Mouse (Mus musculus) hindbrain, embryonic 12.5 days (tissue): ENCODE results near the gene Sorbs1. TPM values are rescaled to one million over a fixed set of nuclear protein-coding genes. Genes with fewer than 3 reads are reported as not detected.

Experiments used
- ATAC-seq: fragments of 200-750 bp; cut with Nextera tagmentation; 2 replicates; pipeline ENCODE4 v1.8.0; 2017; ENCODE audit warnings: moderate TSS enrichment; ENCODE audit not compliant: low FRiP score
- H3K27ac ChIP-seq: fragments of 300-500 bp; sonication (generic); 2 replicates; pipeline ENCODE4 v1.5.1; 2016; ENCODE audit warnings: mild to moderate bottlenecking
- H3K27me3 ChIP-seq: fragments of 300-500 bp; sonication (generic); 2 replicates; pipeline ENCODE4 v1.6.1; 2016; ENCODE audit warnings: mild to moderate bottlenecking
- H3K36me3 ChIP-seq: fragments of 300-500 bp; sonication (generic); 2 replicates; pipeline ENCODE4 v1.6.1; 2016; ENCODE audit warnings: mild to moderate bottlenecking
- H3K4me1 ChIP-seq: fragments of 300-500 bp; sonication (generic); 2 replicates; pipeline ENCODE4 v1.6.1; 2016
- H3K4me2 ChIP-seq: fragments of 300-500 bp; sonication (generic); replicated peaks from 2 replicates; pipeline ENCODE4 v1.6.1; 2016; ENCODE audit warnings: mild to moderate bottlenecking
- H3K4me3 ChIP-seq: fragments of 300-500 bp; sonication (generic); 2 replicates; pipeline ENCODE4 v1.5.1; 2016; ENCODE audit warnings: mild to moderate bottlenecking
- H3K9ac ChIP-seq: fragments of 300-500 bp; sonication (generic); 2 replicates; pipeline ENCODE4 v1.6.1; 2016; ENCODE audit warnings: mild to moderate bottlenecking, moderate library complexity
- H3K9me3 ChIP-seq: fragments of 300-500 bp; sonication (generic); replicated peaks from 2 replicates; pipeline ENCODE4 v1.6.1; 2016; ENCODE audit warnings: mild to moderate bottlenecking
- whole genome bisulfite sequencing: fragments of 180-500 bp; shearing (Covaris S2); methylation state at CpG from one replicate; pipeline ENCODE4 v1.1.7; 2016; 5-methylcytosine and 5-hydroxymethylcytosine counted together
- polyA plus RNA-seq: library from polyadenylated mRNA; unstranded; fragments of >200 nt; fragmentation: Nextera tagmentation; extraction: Ambion mirVana; gene quantifications from 2 replicates; pipeline ENCODE4 v1.2.1, GENCODE M21; 2016

Sorbs1 gene
- polyA plus RNA-seq, 1 experiment from 2014 or later, result 106 TPM

DNA sequence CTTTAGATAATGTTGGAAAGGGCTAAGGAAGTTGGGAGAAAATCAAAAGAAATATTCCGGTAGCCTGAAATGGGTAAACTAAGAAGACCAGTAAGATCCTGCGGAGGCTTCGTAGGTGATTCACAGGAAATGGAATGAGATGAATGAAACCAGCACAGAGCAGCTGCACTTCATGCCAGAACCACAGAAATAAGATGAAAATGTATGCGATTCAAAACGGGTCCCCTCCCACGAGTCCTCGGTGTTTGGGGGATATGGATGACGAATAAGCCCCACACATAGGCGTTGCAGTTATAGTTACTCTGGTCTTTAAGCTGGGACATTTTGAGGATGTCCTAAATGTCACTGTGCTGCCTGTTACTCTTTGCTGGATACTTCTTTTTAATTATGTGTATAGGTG lies 67.1 kb downstream of the Sorbs1 start:
- Histone ChIP-seq H3K4me3 (no peak overlapping the region), H3K9ac (no peak overlapping the region), H3K36me3 (peaks cover 3% of the 10 kb centered on the region), H3K4me2 (no peak overlapping the region), H3K27me3 (no peaks in the 10 kb centered on the region), H3K27ac (no peak overlapping the region), H3K9me3 (no peaks in the 10 kb centered on the region), H3K4me1 (no peaks in the 10 kb centered on the region)
- ATAC-seq, result no peak
- WGBS, result 97% methylated on average over 9 of the region's 9 CpGs

DNA sequence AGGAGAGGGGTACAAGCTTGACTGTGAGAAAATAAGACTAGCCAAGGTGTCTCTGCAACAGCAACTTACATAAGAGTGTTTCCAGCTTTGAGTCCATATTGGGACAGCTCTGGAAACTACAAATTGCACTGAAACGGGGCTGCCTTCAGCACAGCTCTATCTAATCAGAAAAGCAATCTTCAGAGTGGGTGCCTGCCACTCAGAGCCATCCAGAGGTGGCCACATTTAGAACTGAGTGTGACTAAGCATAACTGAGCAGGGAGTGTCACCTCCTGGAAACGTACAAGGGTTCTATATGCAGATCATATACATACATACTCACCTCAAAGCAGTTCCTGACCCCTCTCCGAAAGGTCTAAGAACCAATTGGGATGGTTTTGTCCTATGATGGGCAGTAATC lies 71.2 kb downstream of the Sorbs1 start:
- Histone ChIP-seq H3K27ac (no peak overlapping the region), H3K9ac (no peak overlapping the region), H3K4me3 (no peak overlapping the region), H3K4me1 (peaks cover 5% of the 10 kb centered on the region), H3K36me3 (no peaks in the 10 kb centered on the region; the same call in 1 of the 2 replicates), H3K9me3 (no peaks in the 10 kb centered on the region), H3K27me3 (no peaks in the 10 kb centered on the region), H3K4me2 (no peak overlapping the region)
- ATAC-seq, result no peak
- WGBS, result 88% methylated on average over 3 of the region's 3 CpGs

DNA sequence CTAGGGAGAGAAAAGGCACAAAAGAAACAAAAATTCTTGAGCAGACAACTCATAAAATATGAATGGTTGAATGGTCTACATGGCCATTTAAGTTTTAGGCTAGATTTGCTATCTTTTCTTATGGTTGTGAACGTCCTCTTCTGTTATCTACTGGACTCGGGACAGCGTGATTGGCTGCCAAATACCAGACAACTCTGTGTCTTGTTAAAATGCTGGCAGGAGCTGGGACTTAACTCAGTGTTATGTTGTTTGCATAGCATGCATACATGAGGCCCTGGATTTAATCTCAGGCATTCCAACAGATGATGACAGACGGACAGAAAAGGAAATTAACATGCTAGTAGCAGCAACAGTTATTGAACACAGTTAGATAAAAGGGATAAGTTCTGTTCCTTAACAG lies 72.6 kb downstream of the Sorbs1 start:
- H3K36me3 ChIP-seq, result no peaks in the 10 kb centered on the region; the same call in 1 of the 2 replicates
- 89% methylated on average over 4 of the region's 4 CpGs for WGBS
- no peaks in the 10 kb centered on the region for H3K27me3 ChIP-seq
- no peak overlapping the region for H3K4me3 ChIP-seq
- no peak overlapping the region for H3K4me2 ChIP-seq
- peaks cover 5% of the 10 kb centered on the region for H3K4me1 ChIP-seq
- ATAC-seq, result no peak
- H3K9ac ChIP-seq, result no peak overlapping the region
- no peak overlapping the region for H3K27ac ChIP-seq
- no peaks in the 10 kb centered on the region for H3K9me3 ChIP-seq

DNA sequence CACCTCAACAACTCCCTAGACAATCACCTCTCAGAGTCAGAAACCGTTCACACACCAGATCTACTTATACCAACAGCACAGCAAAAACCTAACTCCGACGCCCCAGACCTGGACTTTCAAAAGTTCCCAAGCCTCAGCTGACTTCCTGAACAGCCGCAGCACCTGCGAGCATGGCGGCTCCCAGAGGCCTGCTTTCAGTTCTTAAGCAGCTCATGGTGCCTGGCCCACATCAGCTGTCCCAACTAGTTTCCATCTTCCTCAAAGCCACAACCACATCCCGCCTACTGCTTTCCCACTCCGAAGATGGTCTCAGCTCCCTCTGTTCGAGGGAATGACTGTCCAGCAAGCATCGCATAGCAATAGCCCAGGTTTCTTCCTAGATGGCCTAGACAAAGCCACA lies 74.7 kb downstream of the Sorbs1 start:
- H3K27me3 ChIP-seq, result no peaks in the 10 kb centered on the region
- peaks cover 15% of the 10 kb centered on the region for H3K4me1 ChIP-seq
- no peak overlapping the region for H3K9ac ChIP-seq
- H3K27ac ChIP-seq, result no peak overlapping the region
- H3K36me3 ChIP-seq, result 0 out of 2 replicates have a peak, but pooled peaks cover 3% of the 10 kb centered on the region
- no peak overlapping the region for H3K4me2 ChIP-seq
- no peak overlapping the region for H3K4me3 ChIP-seq
- WGBS, result 94% methylated on average over 10 of the region's 10 CpGs
- no peak for ATAC-seq
- H3K9me3 ChIP-seq, result no peaks in the 10 kb centered on the region

- no peaks in the 10 kb centered on the region for H3K27me3 ChIP-seq
- no peak overlapping the region for H3K27ac ChIP-seq
- WGBS, result 69% methylated on average over 9 of the region's 9 CpGs
- no peaks in the 10 kb centered on the region for H3K9me3 ChIP-seq
- H3K4me2 ChIP-seq, result no peak overlapping the region
- no peak overlapping the region for H3K4me3 ChIP-seq
- ATAC-seq, result no peak
- no peak overlapping the region for H3K9ac ChIP-seq
- 0 out of 2 replicates have a peak, but pooled peaks cover 3% of the 10 kb centered on the region for H3K36me3 ChIP-seq
- H3K4me1 ChIP-seq, result peaks cover 24% of the 10 kb centered on the region
Measured at GRCm38 (mm10) chr19:40437651-40438068, 75.9 kb downstream of the Sorbs1 start.

DNA sequence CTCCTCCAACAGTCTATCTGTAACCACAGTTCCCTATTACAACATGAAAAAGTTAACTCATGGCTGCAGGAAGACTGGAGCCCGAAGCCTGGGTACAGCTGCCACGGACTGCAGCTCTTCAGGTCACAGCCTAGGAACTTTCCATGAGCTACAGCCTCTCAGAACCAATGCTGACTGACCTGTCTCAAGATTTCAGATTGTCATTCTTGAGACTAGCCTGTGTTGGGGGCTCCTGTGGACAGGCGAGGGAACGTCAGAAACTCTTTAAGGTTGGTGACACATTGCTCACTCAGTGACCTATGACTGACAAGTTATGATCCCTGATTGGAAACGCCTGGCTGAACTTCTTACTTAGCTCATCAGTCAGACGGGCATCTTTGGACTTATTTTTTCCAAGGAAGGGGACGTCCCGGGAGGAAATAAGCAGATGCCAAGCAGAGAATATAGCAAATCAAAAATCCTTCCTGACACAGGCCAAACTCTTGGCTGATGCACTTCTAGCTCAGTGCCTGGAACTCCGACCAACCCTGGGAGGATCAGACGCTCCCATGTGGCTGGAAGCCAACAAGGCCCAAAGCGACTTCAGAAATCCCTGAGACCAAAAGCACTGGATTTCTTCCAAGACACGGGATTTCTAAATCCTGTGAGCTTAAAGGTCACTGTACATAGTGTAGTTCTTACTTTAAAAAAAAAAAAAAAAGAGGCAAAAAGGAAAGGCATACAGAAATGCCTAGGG lies 76.9 kb downstream of the Sorbs1 start:
- 0 out of 2 replicates have a peak, but pooled peaks cover 3% of the 10 kb centered on the region for H3K36me3 ChIP-seq
- ATAC-seq, result no peak
- peaks cover 24% of the 10 kb centered on the region for H3K4me1 ChIP-seq
- H3K9ac ChIP-seq, result no peak overlapping the region
- WGBS, result 70% methylated on average over 12 of the region's 12 CpGs
- no peaks in the 10 kb centered on the region for H3K27me3 ChIP-seq
- no peak overlapping the region for H3K4me2 ChIP-seq
- no peak overlapping the region for H3K27ac ChIP-seq
- no peaks in the 10 kb centered on the region for H3K9me3 ChIP-seq
- no peak overlapping the region for H3K4me3 ChIP-seq

GRCm38 (mm10) chr19:40435797-40436196 lies 77.8 kb downstream of the Sorbs1 start:
- Histone ChIP-seq H3K9me3 (no peaks in the 10 kb centered on the region), H3K27ac (no peak overlapping the region), H3K9ac (no peak overlapping the region), H3K36me3 (0 out of 2 replicates have a peak, but pooled peaks cover 3% of the 10 kb centered on the region), H3K4me2 (no peak overlapping the region), H3K4me1 (peaks cover 24% of the 10 kb centered on the region), H3K27me3 (no peaks in the 10 kb centered on the region), H3K4me3 (no peak overlapping the region)
- WGBS, result 93% methylated on average over 2 of the region's 2 CpGs
- ATAC-seq, result no peak

DNA sequence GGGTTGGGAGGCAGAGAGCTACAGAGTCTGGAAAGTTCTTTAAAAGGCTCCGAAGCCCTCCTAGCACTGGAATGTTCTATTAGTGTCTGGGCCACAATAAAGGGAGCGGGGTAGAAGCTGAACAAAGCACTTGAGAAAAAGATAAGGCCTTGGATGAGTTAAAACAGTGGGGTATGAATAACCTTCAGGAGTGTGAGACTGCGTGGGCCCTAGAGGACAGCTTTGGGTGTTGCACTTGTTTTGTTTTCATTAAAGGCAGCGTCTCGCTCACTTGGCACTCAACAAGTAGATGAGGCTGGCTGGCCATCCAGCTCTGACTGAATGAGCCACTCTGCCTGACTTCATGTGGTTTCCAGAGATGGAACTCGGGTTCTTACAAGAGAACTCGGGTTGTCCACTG lies 78.5 kb downstream of the Sorbs1 start:
- WGBS, result 86% methylated on average over 7 of the region's 7 CpGs
- Histone ChIP-seq H3K4me1 (peaks cover 26% of the 10 kb centered on the region), H3K4me3 (no peak overlapping the region), H3K36me3 (0 out of 2 replicates have a peak, but pooled peaks cover 3% of the 10 kb centered on the region), H3K27me3 (no peaks in the 10 kb centered on the region), H3K9me3 (no peaks in the 10 kb centered on the region), H3K9ac (no peak overlapping the region), H3K4me2 (no peak overlapping the region), H3K27ac (peak overlapping the region; percentile 77)
- no peak for ATAC-seq

GRCm38 (mm10) chr19:40434042-40434869 lies 79.3 kb downstream of the Sorbs1 start:
- Histone ChIP-seq H3K9me3 (no peaks in the 10 kb centered on the region), H3K4me1 (peaks cover 26% of the 10 kb centered on the region), H3K27ac (peak overlapping the region; percentile 77), H3K4me3 (no peak overlapping the region), H3K4me2 (no peak overlapping the region), H3K9ac (no peak overlapping the region), H3K36me3 (0 out of 2 replicates have a peak, but pooled peaks cover 3% of the 10 kb centered on the region), H3K27me3 (no peaks in the 10 kb centered on the region)
- 48% methylated on average over 10 of the region's 10 CpGs for WGBS
- peak; percentile 92 for ATAC-seq

- Histone ChIP-seq H3K27me3 (no peaks in the 10 kb centered on the region), H3K4me2 (no peak overlapping the region), H3K9me3 (no peaks in the 10 kb centered on the region), H3K27ac (peak overlapping the region; percentile 8; the same call in 1 of the 2 replicates), H3K4me1 (peaks cover 26% of the 10 kb centered on the region), H3K4me3 (no peak overlapping the region), H3K9ac (no peak overlapping the region), H3K36me3 (0 out of 2 replicates have a peak, but pooled peaks cover 3% of the 10 kb centered on the region)
- 61% methylated on average over 8 of the region's 8 CpGs for WGBS
- ATAC-seq, result peak; percentile 35; the same call in 1 of the 2 replicates
Measured at GRCm38 (mm10) chr19:40433316-40433912, 80.2 kb downstream of the Sorbs1 start.

DNA sequence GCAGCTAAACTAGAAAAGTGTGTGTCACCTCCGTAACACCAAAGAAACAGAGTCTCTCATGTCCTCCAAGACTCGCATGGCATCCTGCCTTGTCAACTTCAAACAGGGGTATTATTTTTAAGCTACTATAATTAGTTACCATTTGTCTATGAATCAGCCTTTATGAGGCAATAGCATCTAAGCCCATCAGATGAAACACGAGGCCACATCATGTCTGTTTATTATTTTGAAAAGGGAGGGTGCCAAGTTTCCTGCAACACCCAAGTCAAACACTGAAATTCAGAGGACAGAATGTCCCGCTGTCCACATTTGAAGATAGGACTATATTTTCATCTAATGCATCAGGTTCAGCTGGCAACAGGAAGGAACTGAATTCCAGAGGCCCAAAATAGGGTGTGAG lies 81.6 kb downstream of the Sorbs1 start:
- Histone ChIP-seq H3K27me3 (no peaks in the 10 kb centered on the region), H3K4me2 (no peak overlapping the region), H3K36me3 (0 out of 2 replicates have a peak, but pooled peaks cover 3% of the 10 kb centered on the region), H3K4me3 (no peak overlapping the region), H3K9ac (no peak overlapping the region), H3K9me3 (no peaks in the 10 kb centered on the region), H3K27ac (no peak overlapping the region), H3K4me1 (peaks cover 22% of the 10 kb centered on the region)
- no peak for ATAC-seq
- 87% methylated on average over 4 of the region's 4 CpGs for WGBS

DNA sequence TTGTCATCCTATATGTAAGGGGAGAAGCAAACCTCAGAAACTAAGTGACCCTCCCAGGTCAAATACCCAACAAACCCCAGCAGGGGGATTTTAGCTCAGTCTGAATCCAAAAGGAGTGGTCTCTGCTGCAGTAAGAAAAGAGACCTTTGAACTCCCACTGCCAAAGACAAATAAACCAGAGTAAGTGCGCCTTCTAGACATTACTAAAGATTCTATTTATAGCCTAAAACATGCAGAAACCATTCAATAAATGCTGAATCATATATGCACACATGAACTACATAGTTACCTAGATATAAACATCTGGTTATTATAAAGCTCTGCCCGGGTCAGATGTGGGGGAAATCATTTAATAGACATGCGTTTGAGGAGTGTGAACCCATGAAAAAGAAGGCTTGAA lies 84.0 kb downstream of the Sorbs1 start:
- H3K27me3 ChIP-seq, result no peaks in the 10 kb centered on the region
- no peak overlapping the region for H3K4me2 ChIP-seq
- no peak overlapping the region for H3K9ac ChIP-seq
- H3K36me3 ChIP-seq, result no peaks in the 10 kb centered on the region
- WGBS, result 62% methylated on average over 3 of the region's 3 CpGs
- no peak overlapping the region for H3K27ac ChIP-seq
- H3K4me1 ChIP-seq, result peaks cover 23% of the 10 kb centered on the region
- no peak for ATAC-seq
- no peaks in the 10 kb centered on the region for H3K9me3 ChIP-seq
- no peak overlapping the region for H3K4me3 ChIP-seq
